Mouse (Mus musculus) layer of hippocampus, adult 11-12 months (tissue): ENCODE measurements around the gene Ripor2.
"Not testable (repeated sequence)": the region's sequence is repeated elsewhere in the genome, so short reads cannot be mapped to it uniquely, and the experiment has no call there.

Experiments used
- DNase-seq: peaks from one replicate; pipeline ENCODE4 v3.0.0; 2022; ENCODE audit warnings: low spot score

Gene Ripor2

GRCm38 (mm10) chr13:24767809-24768208, 185.8 kb downstream of the Ripor2 start:
- not testable (repeated sequence) for DNase-seq

GRCm38 (mm10) chr13:24771482-24771881, 189.5 kb downstream of the Ripor2 start:
- not testable (repeated sequence) for DNase-seq

- DNase-seq = peak; percentile 67
Measured at GRCm38 (mm10) chr13:24776146-24776844, 194.3 kb downstream of the Ripor2 start.

DNA sequence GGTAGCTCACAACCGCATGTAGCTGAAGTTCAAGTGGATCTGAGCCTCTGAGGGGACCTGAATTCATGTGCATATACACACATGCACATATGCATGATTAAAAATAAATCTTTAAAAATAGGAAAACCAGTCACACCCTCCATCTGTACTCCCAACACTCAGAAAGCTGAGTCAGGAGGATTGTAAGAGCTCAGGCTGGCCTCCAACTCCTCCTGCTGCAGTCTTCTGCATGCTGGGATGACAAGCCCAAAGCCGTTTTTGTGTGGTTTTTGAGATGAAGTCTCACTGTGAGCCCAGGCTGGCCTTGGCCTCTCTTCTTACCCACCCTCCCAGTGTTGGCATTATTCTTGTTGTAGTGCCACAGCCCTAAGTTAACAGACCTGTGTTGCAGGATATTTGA, 196.0 kb downstream of the Ripor2 start:
- no peak for DNase-seq

- DNase-seq = no peak
Measured at GRCm38 (mm10) chr13:24778706-24779380, 196.9 kb downstream of the Ripor2 start.

DNA sequence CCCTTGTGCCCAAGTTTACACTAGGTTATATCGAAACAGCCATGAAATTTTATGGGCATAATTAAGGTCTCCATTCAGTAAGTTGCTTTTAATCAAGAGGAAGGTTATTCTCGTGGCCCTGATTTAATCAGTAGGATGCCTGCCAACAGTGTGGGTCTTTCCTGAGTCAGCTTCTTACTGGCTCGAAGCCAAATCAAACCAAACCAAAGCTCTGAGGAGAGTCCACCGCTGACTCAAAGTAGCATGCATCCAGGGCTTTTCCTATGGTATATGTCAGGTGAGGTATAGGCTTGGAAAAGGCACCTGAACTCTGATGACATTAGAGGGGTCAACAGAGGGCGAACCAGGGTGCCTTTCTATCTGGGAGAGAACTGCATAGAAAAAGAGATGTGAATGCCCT, 199.9 kb downstream of the Ripor2 start:
- no peak for DNase-seq
